14 mouse cellular contexts compared by ENCODE assay signal in the genomic region with DNA sequence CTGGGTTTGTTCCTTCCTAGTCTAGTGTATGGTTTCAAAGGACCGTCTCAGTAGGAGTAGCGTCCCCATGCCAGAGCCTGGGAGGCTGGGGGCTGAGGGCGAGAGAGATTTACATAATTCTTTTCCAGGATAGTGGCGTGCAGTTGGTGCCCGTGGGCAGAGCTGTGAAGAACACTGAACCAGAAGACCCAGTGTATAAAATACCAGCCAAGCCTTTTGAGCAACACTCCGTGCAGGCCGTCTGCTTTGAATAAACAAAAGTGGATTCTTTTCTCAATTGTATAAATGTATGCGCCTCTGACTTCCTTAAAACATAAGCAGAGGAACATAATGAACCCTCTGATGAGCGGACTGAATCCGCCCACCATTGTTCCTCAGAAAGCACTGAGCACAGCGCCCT. TPM values are rescaled to one million over a fixed set of nuclear protein-coding genes. Genes with fewer than 3 reads are reported as not detected.
DNase-seq lines count a peak whose midpoint lies in the region; ATAC-seq and TF ChIP-seq lines count a peak whose summit lies in the region.
"Had no signal": no experiment of that assay in that cellular context is flagged by ENCODE, and none has a peak within 500 bp of the region (broad histone marks: within the 10 kb centered on the region; RNA-seq: fewer than 3 reads in every experiment).

No protein-coding gene starts in this region.

- H3K9ac ChIP-seq in hindbrain, embryonic 12.5 days: no peak overlapping the region
- no peak overlapping the region for H3K9ac ChIP-seq in hindbrain, embryonic 11.5 days (ENCODE audit: low read depth, low read length)
- no peak overlapping the region for H3K9ac ChIP-seq in intestine, postnatal 0 days (ENCODE audit: low read depth, low read length)
- H3K9ac ChIP-seq in midbrain, embryonic 11.5 days (ENCODE audit: low read length): no peak overlapping the region
- H3K9ac ChIP-seq: heart, embryonic 13.5 days; limb, embryonic 13.5 days had no signal

- DNase-seq in hindbrain, embryonic 11.5 days (ENCODE audit: low spot score): no peak
- peak; percentile 85 for DNase-seq in brain, adult 2 months (ENCODE audit: low read depth, low spot score)
- DNase-seq in midbrain, embryonic 11.5 days (ENCODE audit: low spot score, missing footprints): peak; percentile 86
- DNase-seq in thymus, adult 2 months: no peak
- no peak for DNase-seq in heart, postnatal 25 days (ENCODE audit: low spot score)
- DNase-seq in spleen, postnatal 36 days (ENCODE audit: low spot score in 2 of 2): no peak
- DNase-seq: cerebellum, postnatal 25 days; kidney, adult 8-10 months had no signal

- intact Hi-C loops in heart, postnatal 25 days (cut with DNase I): no loop called here

- no peaks in the 10 kb centered on the region for H3K9me3 ChIP-seq in hindbrain, embryonic 12.5 days (replicated peaks)
- no peaks in the 10 kb centered on the region for H3K9me3 ChIP-seq in hindbrain, embryonic 11.5 days (ENCODE audit: control insufficient read depth, low read length)
- H3K9me3 ChIP-seq in intestine, postnatal 0 days (ENCODE audit: control insufficient read depth): no peaks in the 10 kb centered on the region
- no peaks in the 10 kb centered on the region for H3K9me3 ChIP-seq in midbrain, embryonic 11.5 days (ENCODE audit: control insufficient read depth, low read length)
- H3K9me3 ChIP-seq: heart, embryonic 13.5 days; megakaryocyte, embryonic 14.5 days had no signal

- peak overlapping the region; percentile 52; the same call in 1 of the 2 replicates for H3K27ac ChIP-seq in hindbrain, embryonic 12.5 days
- no peak overlapping the region for H3K27ac ChIP-seq in hindbrain, embryonic 11.5 days (ENCODE audit: low read depth, low read length)
- no peak overlapping the region for H3K27ac ChIP-seq in intestine, postnatal 0 days (ENCODE audit: low read depth, low read length)
- no peak overlapping the region for H3K27ac ChIP-seq in midbrain, embryonic 11.5 days (ENCODE audit: low read depth, low read length)
- H3K27ac ChIP-seq in thymus, adult 2 months (ENCODE audit: control insufficient read depth, insufficient read depth, low read length): no peak overlapping the region
- H3K27ac ChIP-seq: heart, embryonic 13.5 days; limb, embryonic 13.5 days had no signal

- no peak overlapping the region for H3K4me3 ChIP-seq in hindbrain, embryonic 12.5 days
- H3K4me3 ChIP-seq in hindbrain, embryonic 11.5 days (ENCODE audit: low read depth, low read length): no peak overlapping the region
- H3K4me3 ChIP-seq in intestine, postnatal 0 days (ENCODE audit: low read depth, low read length): no peak overlapping the region
- no peak overlapping the region for H3K4me3 ChIP-seq in midbrain, embryonic 11.5 days (ENCODE audit: low read depth, low read length)
- H3K4me3 ChIP-seq in thymus, adult 2 months (ENCODE audit: control insufficient read depth, insufficient read depth, low read length): no peak overlapping the region
- H3K4me3 ChIP-seq: heart, embryonic 13.5 days; limb, embryonic 13.5 days; megakaryocyte, embryonic 14.5 days had no signal

- H3K36me3 ChIP-seq in hindbrain, embryonic 12.5 days: peaks cover 32% of the 10 kb centered on the region
- 0 out of 2 replicates have a peak, but pooled peaks cover 3% of the 10 kb centered on the region for H3K36me3 ChIP-seq in hindbrain, embryonic 11.5 days (ENCODE audit: control insufficient read depth, insufficient read depth, low read length)
- peaks cover 51% of the 10 kb centered on the region for H3K36me3 ChIP-seq in intestine, postnatal 0 days (ENCODE audit: control insufficient read depth, insufficient read depth)
- H3K36me3 ChIP-seq in midbrain, embryonic 11.5 days (ENCODE audit: control insufficient read depth, insufficient read depth, low read length): no peaks in the 10 kb centered on the region
- peaks cover 43% of the 10 kb centered on the region for H3K36me3 ChIP-seq in thymus, adult 2 months (ENCODE audit: control insufficient read depth, insufficient read depth, low read length)

- peaks cover 7% of the 10 kb centered on the region for H3K4me1 ChIP-seq in hindbrain, embryonic 12.5 days
- no peaks in the 10 kb centered on the region for H3K4me1 ChIP-seq in hindbrain, embryonic 11.5 days (replicated peaks; ENCODE audit: control insufficient read depth, insufficient read depth, low read length)
- no peaks in the 10 kb centered on the region for H3K4me1 ChIP-seq in intestine, postnatal 0 days (replicated peaks; ENCODE audit: control insufficient read depth, insufficient read depth, low read length)
- 0 out of 2 replicates have a peak, but pooled peaks cover 7% of the 10 kb centered on the region for H3K4me1 ChIP-seq in midbrain, embryonic 11.5 days (ENCODE audit: control insufficient read depth, insufficient read depth, low read length)
- no peaks in the 10 kb centered on the region for H3K4me1 ChIP-seq in thymus, adult 2 months (replicated peaks; ENCODE audit: control insufficient read depth, insufficient read depth, low read length)
- H3K4me1 ChIP-seq: limb, embryonic 13.5 days had no signal

- H3K27me3 ChIP-seq in hindbrain, embryonic 12.5 days: no peaks in the 10 kb centered on the region
- H3K27me3 ChIP-seq in hindbrain, embryonic 11.5 days (ENCODE audit: control insufficient read depth, insufficient read depth, low read length): no peaks in the 10 kb centered on the region
- H3K27me3 ChIP-seq in intestine, postnatal 0 days (replicated peaks; ENCODE audit: control insufficient read depth, insufficient read depth, low read length): no peaks in the 10 kb centered on the region
- no peaks in the 10 kb centered on the region for H3K27me3 ChIP-seq in midbrain, embryonic 11.5 days (ENCODE audit: control insufficient read depth, insufficient read depth, low read length)
- H3K27me3 ChIP-seq in thymus, adult 2 months (ENCODE audit: control insufficient read depth, insufficient read depth, low read length): no peaks in the 10 kb centered on the region
- H3K27me3 ChIP-seq: heart, embryonic 13.5 days; limb, embryonic 13.5 days; megakaryocyte, embryonic 14.5 days had no signal

- 39% methylated on average over 11 of the region's 11 CpGs for WGBS in hindbrain, embryonic 12.5 days
- 49% methylated on average over 11 of the region's 11 CpGs for WGBS in hindbrain, embryonic 11.5 days
- 56% methylated on average over 11 of the region's 11 CpGs for WGBS in intestine, postnatal 0 days
- 37% methylated on average over 11 of the region's 11 CpGs for WGBS in midbrain, embryonic 11.5 days
- 95% methylated on average over 11 of the region's 11 CpGs for WGBS in thymus, adult 2 months

- 0 out of 2 replicates have a peak, but pooled peaks have one; percentile 35 for ATAC-seq in hindbrain, embryonic 12.5 days (ENCODE audit: low FRiP score)
- no peak for ATAC-seq in hindbrain, embryonic 11.5 days (ENCODE audit: low FRiP score)
- no peak for ATAC-seq in intestine, postnatal 0 days
- ATAC-seq in midbrain, embryonic 11.5 days (ENCODE audit: low FRiP score): 0 out of 2 replicates have a peak, but pooled peaks have one; percentile 44
- ATAC-seq: CD4-positive, CD25-positive, alpha-beta regulatory T cell, adult 4 months had no signal

- no peak for TF ChIP-seq POLR2A in thymus, adult 2 months (IDR thresholded peaks at IDR 0.05; ENCODE audit: control insufficient read depth, extremely low read depth, insufficient read depth, low read length, poor library complexity)

- H3K4me2 ChIP-seq in hindbrain, embryonic 12.5 days (replicated peaks): no peak overlapping the region
- no peak overlapping the region for H3K4me2 ChIP-seq in hindbrain, embryonic 11.5 days (replicated peaks; ENCODE audit: low read depth, low read length)
- no peak overlapping the region for H3K4me2 ChIP-seq in intestine, postnatal 0 days (replicated peaks; ENCODE audit: low read depth)
- no peak overlapping the region for H3K4me2 ChIP-seq in midbrain, embryonic 11.5 days
- H3K4me2 ChIP-seq: heart, embryonic 13.5 days; limb, embryonic 13.5 days had no signal

- peak; percentile 15; the same call in 1 of the 2 replicates for TF ChIP-seq CTCF in intestine, postnatal 0 days (IDR thresholded peaks at IDR 0.05; ENCODE audit: low read depth)
- TF ChIP-seq CTCF in thymus, adult 2 months (IDR thresholded peaks at IDR 0.05; ENCODE audit: borderline replicate concordance, control insufficient read depth, extremely low read depth, insufficient read depth, low read length, poor library complexity): no peak

RNA-seq across cellular contexts. Expression of a gene that starts 30.5 kb away (rescaled TPM):
- polyA plus RNA-seq in hindbrain, embryonic 12.5 days (2016; fragmentation: Nextera tagmentation; extraction: Ambion mirVana): 54.1 and 61.1 TPM in 2 replicates
- 55.4 and 56.8 TPM in 2 replicates for polyA plus RNA-seq in hindbrain, embryonic 11.5 days (2014; fragmentation: Nextera tagmentation; extraction: Ambion mirVana)
- polyA plus RNA-seq in intestine, postnatal 0 days (2015; fragmentation: Nextera tagmentation; extraction: Ambion mirVana): 26.1 and 26.5 TPM in 2 replicates
- 57.5 and 57.7 TPM in 2 replicates for polyA plus RNA-seq in midbrain, embryonic 11.5 days (2014; fragmentation: Nextera tagmentation; extraction: Ambion mirVana)
- 39.5 and 46.5 TPM in 2 replicates for polyA plus RNA-seq in thymus, adult 2 months (2012; rRNA removed)
- total RNA-seq in heart, postnatal 25 days (2021): 10 to 100 TPM; 17.9 to 22.0 TPM

RNA-seq across cellular contexts. Expression of a gene that starts 30.6 kb away (rescaled TPM):
- polyA plus RNA-seq in hindbrain, embryonic 12.5 days (2016; fragmentation: Nextera tagmentation; extraction: Ambion mirVana): 0.10 and 0.16 TPM in 2 replicates
- polyA plus RNA-seq in hindbrain, embryonic 11.5 days (2014; fragmentation: Nextera tagmentation; extraction: Ambion mirVana): 0.32 TPM in 1 of 2 replicates, not detected in the other
- 0.04 TPM in 1 of 2 replicates, not detected in the other for polyA plus RNA-seq in intestine, postnatal 0 days (2015; fragmentation: Nextera tagmentation; extraction: Ambion mirVana)
- polyA plus RNA-seq in midbrain, embryonic 11.5 days (2014; fragmentation: Nextera tagmentation; extraction: Ambion mirVana): 0.10 TPM in 1 of 2 replicates, not detected in the other
- 0.08 and 0.16 TPM in 2 replicates for polyA plus RNA-seq in thymus, adult 2 months (2012; rRNA removed)
- total RNA-seq in heart, postnatal 25 days (2021): not detected
- polyA plus RNA-seq: heart, embryonic 13.5 days had no signal

Comparison
In these comparisons a context has a peak if more than half of its experiments do, and no peak if none do; other contexts are left out.
1. ATAC-seq: peak in hindbrain, embryonic 12.5 days (single experiment) and midbrain, embryonic 11.5 days (single experiment); none in hindbrain, embryonic 11.5 days (single experiment) and intestine, postnatal 0 days (single experiment).
2. DNase-seq: peak in brain, adult 2 months (single experiment) and midbrain, embryonic 11.5 days (single experiment); none in hindbrain, embryonic 11.5 days (single experiment), thymus, adult 2 months (single experiment), heart, postnatal 25 days (single experiment) and spleen, postnatal 36 days (0 of 2).